Mouse (Mus musculus) heart, adult 2 months (tissue): ENCODE results near the gene Cd200r2. TPM values are rescaled to one million over a fixed set of nuclear protein-coding genes. Genes with fewer than 3 reads are reported as not detected.
"Not testable (repeated sequence)": the region's sequence is repeated elsewhere in the genome, so short reads cannot be mapped to it uniquely, and the experiment has no call there.

Experiments
- DNase-seq, 2 experiments: peaks; one replicate each; pipeline ENCODE4 v3.0.0; 2021
- H3K27ac ChIP-seq: fragments of 200-600 bp; 2 replicates; pipeline ENCODE4 v1.8.1; 2022
- H3K27me3 ChIP-seq: fragments of 200-500 bp; 2 replicates; pipeline ENCODE4 v1.6.1; 2012; ENCODE audit warnings: mild to moderate bottlenecking, low read length, inconsistent platforms, mixed read lengths; ENCODE audit not compliant: control insufficient read depth, insufficient read depth
- H3K36me3 ChIP-seq: fragments of 200-500 bp; 2 replicates; pipeline ENCODE4 v1.6.1; 2012; ENCODE audit warnings: low read length, inconsistent platforms; ENCODE audit not compliant: control insufficient read depth, insufficient read depth
- H3K4me1 ChIP-seq: fragments of 200-500 bp; 2 replicates; pipeline ENCODE4 v1.6.1; 2011; ENCODE audit warnings: low read length; ENCODE audit not compliant: control insufficient read depth, insufficient read depth
- H3K4me3 ChIP-seq: fragments of 200-600 bp; 2 replicates; pipeline ENCODE4 v1.8.1; 2022
- H3K79me2 ChIP-seq: fragments of 200-500 bp; replicated peaks from 2 replicates; pipeline ENCODE4 v1.6.1; 2012; ENCODE audit warnings: mild to moderate bottlenecking, inconsistent platforms, low read length, moderate library complexity, mixed read lengths; ENCODE audit not compliant: control insufficient read depth, insufficient read depth
- H3K9ac ChIP-seq: fragments of 200-500 bp; 2 replicates; pipeline ENCODE4 v1.6.1; 2012; ENCODE audit warnings: low read depth, mild to moderate bottlenecking, control low read depth, inconsistent platforms, low read length, mixed read lengths
- CTCF ChIP-seq: fragments of 200-600 bp; IDR thresholded peaks from 2 replicates; pipeline ENCODE4 v1.8.1; 2022; ENCODE audit warnings: antibody characterized with exemption, mild to moderate bottlenecking, moderate library complexity
- EP300 ChIP-seq: fragments of 200-500 bp; IDR thresholded peaks from 2 replicates; pipeline ENCODE4 v1.6.1; 2011; ENCODE audit warnings: low read depth, low read length, control low read depth; ENCODE audit not compliant: insufficient read depth
- POLR2A ChIP-seq: fragments of 200-500 bp; IDR thresholded peaks from 2 replicates; pipeline ENCODE4 v1.6.1; 2011; ENCODE audit warnings: mild to moderate bottlenecking, low read depth, low read length, control low read depth; ENCODE audit not compliant: insufficient read depth
- WGBS: fragments of 180-500 bp; shearing (Covaris S2); methylation state at CpG from one replicate; pipeline ENCODE4 v1.1.7; 2018; 5-methylcytosine and 5-hydroxymethylcytosine counted together
- intact Hi-C: fragments of 180-260 bp; cut with DNase I; formaldehyde crosslinking; loops from one replicate; pipeline ENCODE4 v1.15.1; 2025
- long read RNA-seq: library from polyadenylated mRNA; stranded (forward); transcript quantifications from one replicate; pipeline ENCODE4 v2.0.0, GENCODE M21; 2021
- polyA plus RNA-seq: library from polyadenylated mRNA; depleted of rRNA; stranded (reverse); fragments of >200 nt; gene quantifications from 2 replicates; pipeline ENCODE4 v1.2.3, GENCODE M21; 2012; rRNA removed
- total RNA-seq, 2 experiments: library from RNA; stranded (reverse); gene quantifications; 2 replicates each; pipeline ENCODE4 v1.2.3; 2021

Gene Cd200r2
- total RNA-seq (not detected), polyA plus RNA-seq (not detected in 2 replicates)
- long read RNA-seq, partial matches to known transcripts, result 0 of 1 reads
- long read RNA-seq, other reads (novel, unspliced or antisense), result 1 of 1 reads

DNA sequence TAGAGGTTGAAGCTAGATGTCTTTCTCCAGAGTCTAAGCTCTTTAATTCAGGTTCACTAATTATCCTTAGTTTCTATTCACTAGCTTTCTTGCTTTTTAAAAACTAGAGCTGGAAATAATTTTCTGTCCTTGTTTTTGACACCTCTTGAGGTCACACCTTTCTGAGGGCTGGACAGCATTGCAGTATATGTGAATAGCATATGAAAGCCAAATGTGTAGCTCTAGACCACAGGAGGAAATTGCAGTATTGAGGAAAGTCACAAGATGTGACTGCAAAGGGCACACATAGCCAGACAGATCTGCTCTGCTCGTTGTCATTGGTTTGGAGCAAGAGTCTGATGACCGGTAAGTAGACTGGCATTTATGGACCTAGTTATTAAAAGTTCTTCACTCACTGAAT is at the start of gene Cd200r2:
TSS of gene Cd200r2 (plus strand) at position 301 of the 400 bp plus-strand sequence.
- WGBS, result 83% methylated on average over 2 of the region's 2 CpGs

DNA sequence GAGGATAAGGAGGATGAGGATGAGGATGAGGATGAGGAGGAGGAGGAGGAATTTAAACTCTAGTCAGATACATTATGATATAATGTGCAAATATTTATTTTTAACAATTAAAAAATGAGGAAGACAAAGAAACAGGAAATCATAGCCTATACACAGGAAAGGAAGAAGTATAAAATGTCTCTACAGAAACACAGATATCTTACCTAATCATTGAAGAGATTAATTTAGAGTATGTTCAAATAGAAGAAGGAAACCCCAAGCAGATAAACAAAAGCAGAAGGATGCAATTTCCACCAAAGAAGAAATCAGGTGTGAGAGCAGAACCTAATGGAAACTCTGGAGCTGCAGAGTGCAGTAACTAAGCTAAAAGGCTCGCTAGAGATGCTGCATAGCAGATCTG is 48.9 kb upstream of the Cd200r2 start:
- H3K9ac ChIP-seq, result no peak overlapping the region
- H3K27ac ChIP-seq, result no peak overlapping the region
- H3K4me3 ChIP-seq, result no peak overlapping the region
- intact Hi-C loops, result no loop called here
- H3K79me2 ChIP-seq, result no peaks in the 10 kb centered on the region
- no peak for DNase-seq
- H3K36me3 ChIP-seq, result no peaks in the 10 kb centered on the region
- H3K27me3 ChIP-seq, result no peaks in the 10 kb centered on the region
- TF ChIP-seq CTCF, result no peak
- no peak for TF ChIP-seq EP300
- no peak for TF ChIP-seq POLR2A
- H3K4me1 ChIP-seq, result no peaks in the 10 kb centered on the region
- 45% methylated on average over 1 of the region's 1 CpGs for WGBS

More for the DNA sequence above, at the start of gene Cd200r2:
- no peak for DNase-seq
- no peak for TF ChIP-seq POLR2A
- no peak for TF ChIP-seq CTCF
- no peak for TF ChIP-seq EP300
- Histone ChIP-seq H3K9ac (no peak within 1 kb of the TSS), H3K4me3 (no peak within 1 kb of the TSS), H3K36me3 (no peaks in the 10 kb centered on the region), H3K4me1 (no peaks in the 10 kb centered on the region), H3K27me3 (no peaks in the 10 kb centered on the region), H3K27ac (no peak within 1 kb of the TSS), H3K79me2 (no peaks in the 10 kb centered on the region)
- intact Hi-C loops, result no loop called here

DNA sequence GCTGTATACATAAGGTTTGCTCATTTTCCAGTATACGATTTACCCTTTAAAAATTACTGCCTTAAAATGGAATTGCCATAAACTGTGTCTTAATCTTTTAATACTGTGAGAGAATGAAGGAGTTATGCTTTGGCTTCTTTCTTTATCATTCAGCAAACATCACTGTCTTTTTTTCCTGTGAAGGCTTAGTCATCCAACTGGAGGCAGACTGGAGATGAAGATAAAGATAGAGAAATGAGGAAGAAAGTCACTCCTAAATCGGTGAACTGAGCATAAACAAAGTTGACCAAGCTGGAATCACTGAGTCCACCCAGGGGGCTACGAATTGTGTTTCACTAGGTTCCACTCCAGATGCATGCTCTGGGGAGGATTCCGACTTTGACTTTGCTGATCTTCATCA is 46.4 kb upstream of the Cd200r2 start:
- Histone ChIP-seq H3K27me3 (no peaks in the 10 kb centered on the region), H3K4me1 (no peaks in the 10 kb centered on the region), H3K36me3 (no peaks in the 10 kb centered on the region), H3K4me3 (no peak overlapping the region), H3K9ac (no peak overlapping the region), H3K79me2 (no peaks in the 10 kb centered on the region), H3K27ac (no peak overlapping the region)
- 73% methylated on average over 4 of the region's 4 CpGs for WGBS
- no peak for TF ChIP-seq EP300
- TF ChIP-seq POLR2A, result no peak
- TF ChIP-seq CTCF, result no peak
- intact Hi-C loops, result no loop called here
- DNase-seq, result no peak

DNA sequence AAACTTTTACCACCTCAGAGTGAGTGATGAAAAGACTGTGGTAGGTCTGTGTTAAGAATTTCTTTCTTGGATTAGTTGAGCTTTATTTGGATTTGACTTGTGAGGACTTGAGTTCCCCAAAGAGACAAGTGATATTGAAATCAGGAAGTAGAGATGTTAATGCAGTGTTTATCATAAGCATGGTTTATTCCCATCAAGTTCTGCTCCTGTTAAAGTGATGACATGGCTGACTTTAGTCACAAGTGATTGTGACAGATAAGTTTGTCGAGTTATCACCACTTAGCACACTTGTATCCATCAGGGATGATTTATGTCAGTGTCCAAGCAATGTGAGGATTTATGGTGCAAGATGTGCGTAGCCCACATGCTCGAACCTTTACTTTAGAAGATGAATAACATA is 34.6 kb upstream of the Cd200r2 start:
- DNase-seq, result no peak
- 54% methylated on average over 3 of the region's 3 CpGs for WGBS
- intact Hi-C loops, result no loop called here
- H3K36me3 ChIP-seq, result no peaks in the 10 kb centered on the region
- no peak overlapping the region for H3K9ac ChIP-seq
- TF ChIP-seq CTCF (no peak), POLR2A (no peak), EP300 (no peak)
- no peak overlapping the region for H3K27ac ChIP-seq
- H3K4me1 ChIP-seq, result no peaks in the 10 kb centered on the region
- no peak overlapping the region for H3K4me3 ChIP-seq
- H3K79me2 ChIP-seq, result no peaks in the 10 kb centered on the region
- no peaks in the 10 kb centered on the region for H3K27me3 ChIP-seq

DNA sequence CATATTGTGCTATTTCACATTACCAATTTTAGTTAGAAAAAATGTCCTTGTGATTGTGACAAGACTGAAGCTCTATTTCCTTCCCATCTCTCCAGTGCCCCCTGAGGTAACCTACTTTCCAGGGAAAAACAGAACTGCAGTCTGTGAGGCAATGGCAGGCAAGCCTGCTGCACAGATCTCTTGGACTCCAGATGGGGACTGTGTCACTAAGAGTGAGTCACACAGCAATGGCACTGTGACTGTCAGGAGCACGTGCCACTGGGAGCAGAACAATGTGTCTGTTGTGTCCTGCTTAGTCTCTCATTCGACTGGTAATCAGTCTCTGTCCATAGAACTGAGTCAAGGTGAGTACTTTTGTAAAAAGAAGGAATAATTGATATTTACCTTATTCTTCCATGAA is 33.7 kb upstream of the Cd200r2 start:
- intact Hi-C loops, H3K79me2 ChIP-seq, H3K36me3 ChIP-seq, H3K27me3 ChIP-seq, DNase-seq, H3K4me3 ChIP-seq, H3K9ac ChIP-seq, H3K4me1 ChIP-seq, H3K27ac ChIP-seq: not testable (repeated sequence)
- WGBS, result 32% methylated on average over 2 of the region's 2 CpGs

DNA sequence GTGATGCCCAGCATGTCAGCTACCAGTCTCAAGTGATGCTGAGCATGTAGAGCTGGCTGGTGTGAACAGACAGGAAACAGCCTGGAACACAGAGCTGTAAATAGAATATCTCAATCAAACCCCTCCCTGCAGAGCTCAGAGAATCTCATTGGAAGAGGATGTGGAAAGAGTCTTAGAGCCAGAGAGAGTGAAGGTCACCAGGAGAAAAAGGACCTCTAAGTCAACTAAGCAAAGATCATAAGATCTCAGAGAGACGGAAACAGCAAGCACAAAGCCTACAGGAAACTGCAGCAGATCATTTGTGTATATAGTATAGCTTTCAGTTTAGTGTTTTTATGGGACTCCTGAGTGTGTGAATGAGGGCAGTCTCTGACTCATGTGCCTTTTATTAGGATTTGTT is 8.3 kb downstream of the Cd200r2 start:
- DNase-seq, result no peak
- Histone ChIP-seq H3K9ac (no peak overlapping the region), H3K4me1 (no peaks in the 10 kb centered on the region), H3K27me3 (no peaks in the 10 kb centered on the region), H3K36me3 (no peaks in the 10 kb centered on the region), H3K79me2 (no peaks in the 10 kb centered on the region), H3K27ac (no peak overlapping the region), H3K4me3 (no peak overlapping the region)
- TF ChIP-seq POLR2A (no peak), EP300 (no peak), CTCF (no peak)
- WGBS, result 44% methylated on average over 1 of the region's 1 CpGs
- intact Hi-C loops, result no loop called here
